Mouse (Mus musculus) ovary, postnatal 14 days (tissue): ENCODE measurements at regions not wholly inside any gene's neighbourhood (a gene's known extent, or its start where the extent isn't known, plus 50 kb on each side); places are given as distances from the start of the nearest gene placed in this dataset.
"Not testable (repeated sequence)": the region's sequence is repeated elsewhere in the genome, so short reads cannot be mapped to it uniquely, and the experiment has no call there.

Source experiments
- DNase-seq: peaks from one replicate; pipeline ENCODE4 v3.0.0; 2022; ENCODE audit warnings: low spot score

DNA sequence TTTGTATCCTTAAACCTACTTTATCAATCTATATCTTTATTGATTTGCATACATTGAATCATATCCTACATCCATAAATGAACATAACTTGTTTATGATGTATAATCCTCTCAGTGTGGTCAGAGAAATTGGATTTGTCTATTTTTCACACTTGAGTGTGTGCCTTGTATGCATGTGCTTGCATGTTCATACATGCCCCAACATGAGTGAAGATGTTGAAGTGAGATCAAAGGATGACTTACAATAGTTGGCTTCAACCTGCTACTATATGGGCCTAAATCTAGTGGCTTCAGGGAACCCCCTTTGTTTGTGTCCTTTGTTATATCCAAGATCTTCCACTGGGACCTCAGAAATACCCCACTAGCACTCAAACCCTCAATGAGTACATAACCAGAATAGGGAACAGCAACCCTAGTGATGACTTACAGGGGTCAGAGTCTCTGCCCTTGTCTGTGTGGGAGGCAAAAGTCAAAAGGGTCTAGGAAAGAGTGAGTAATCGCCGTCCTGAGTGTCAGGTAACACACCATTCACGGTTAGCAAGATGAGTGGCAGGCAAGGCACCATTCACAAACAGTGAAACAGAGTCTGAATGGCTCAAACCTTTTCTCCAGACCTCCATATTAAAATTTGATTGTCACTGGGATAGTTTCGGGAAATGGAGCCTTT lies 236.3 kb downstream of the Lpin1 start:
- no peak for DNase-seq

DNA sequence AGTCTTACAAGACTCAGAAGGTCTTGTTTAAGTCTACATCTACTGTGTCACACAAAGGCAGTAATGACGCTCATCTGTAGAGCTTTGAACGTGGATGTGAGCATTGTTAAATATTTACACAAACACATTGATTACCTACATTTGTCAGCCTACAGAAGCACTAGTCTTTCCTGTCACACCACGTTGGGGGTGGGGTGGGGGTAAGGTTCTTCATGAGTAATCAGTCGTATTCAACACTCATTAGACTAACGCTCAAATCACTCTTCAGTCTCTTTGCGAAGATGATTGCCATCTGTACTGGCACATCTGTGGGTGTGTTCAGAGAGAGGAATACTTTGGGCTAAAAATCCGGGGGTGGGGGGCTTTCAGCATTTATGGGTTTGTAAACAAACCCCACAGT lies 240.7 kb downstream of the Lpin1 start:
- DNase-seq, result no peak

DNA sequence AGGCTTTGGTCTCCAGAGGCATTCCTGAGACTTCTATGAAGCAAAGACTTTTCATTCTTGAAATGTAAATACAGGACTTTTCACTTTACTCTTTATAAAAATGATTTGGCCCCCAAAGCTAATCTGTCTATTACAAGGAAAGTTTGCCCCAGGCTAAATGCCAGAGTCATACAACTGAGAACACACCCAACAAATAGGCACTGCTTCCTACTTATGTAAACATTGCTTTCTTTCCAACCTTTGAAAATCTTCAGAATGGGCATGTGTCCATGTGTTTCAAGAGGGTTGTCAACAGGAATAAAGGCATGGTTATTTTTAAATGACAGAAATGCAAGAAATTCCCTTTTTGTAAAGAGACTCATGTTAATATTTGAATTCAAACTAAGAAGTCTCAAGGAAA lies 248.4 kb downstream of the Lpin1 start:
- DNase-seq, result no peak

DNA sequence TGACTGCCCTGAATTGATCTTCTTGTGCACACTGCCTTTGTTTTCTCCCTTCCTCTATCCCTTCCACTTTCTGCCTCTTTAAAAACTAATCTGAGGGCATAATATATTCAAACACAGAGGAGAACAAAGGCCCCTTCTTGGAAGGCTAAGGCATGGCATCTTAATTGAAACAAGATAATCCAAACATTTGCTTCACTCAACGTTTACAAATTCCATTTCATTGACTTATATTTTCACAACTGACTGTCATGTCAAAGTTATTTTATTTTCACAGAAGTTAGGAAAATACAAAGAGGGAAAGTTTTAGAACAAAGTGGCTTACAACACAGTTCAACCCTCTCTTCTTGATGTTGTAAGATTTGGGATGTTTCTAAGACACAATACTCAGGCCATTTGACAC lies 251.9 kb downstream of the Lpin1 start:
- no peak for DNase-seq

DNA sequence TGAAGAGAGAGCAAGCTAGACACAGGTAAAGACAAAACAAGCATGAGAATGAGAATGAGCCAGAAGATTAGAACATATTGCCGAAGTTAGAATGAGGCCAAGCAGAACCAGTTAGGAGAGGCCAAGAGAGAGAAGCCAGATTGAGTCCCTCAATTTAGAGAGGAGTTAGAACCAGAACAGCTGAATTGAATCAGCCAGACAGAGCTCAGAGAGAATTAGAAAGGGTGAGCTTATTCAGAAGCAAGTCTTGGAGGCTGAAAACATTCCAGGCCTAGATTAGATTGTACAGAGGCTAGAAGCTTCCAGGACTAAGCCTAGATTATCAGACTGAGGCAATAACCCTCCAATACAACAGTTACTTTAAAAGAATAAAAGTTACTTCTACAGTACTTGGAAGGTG lies 256.1 kb downstream of the Lpin1 start:
- DNase-seq, result no peak

DNA sequence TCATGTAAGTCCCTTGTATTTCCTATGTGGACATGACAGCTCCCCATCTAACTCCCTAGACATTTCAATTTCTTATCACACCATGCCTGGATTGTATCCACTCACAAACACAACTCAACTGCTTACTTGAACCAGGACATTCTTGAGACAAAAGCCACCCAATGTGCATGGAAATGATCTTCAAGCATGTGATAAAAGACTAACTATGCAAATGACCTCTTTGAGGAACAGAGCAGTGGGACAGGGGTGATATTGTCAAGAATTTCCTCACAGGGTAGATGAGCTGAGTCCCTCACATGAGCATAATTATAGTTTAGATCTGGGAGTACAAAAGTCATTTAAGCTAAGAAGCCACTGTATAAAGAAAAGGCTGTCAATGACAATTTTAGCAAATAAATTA lies 259.0 kb downstream of the Lpin1 start:
- no peak for DNase-seq

DNA sequence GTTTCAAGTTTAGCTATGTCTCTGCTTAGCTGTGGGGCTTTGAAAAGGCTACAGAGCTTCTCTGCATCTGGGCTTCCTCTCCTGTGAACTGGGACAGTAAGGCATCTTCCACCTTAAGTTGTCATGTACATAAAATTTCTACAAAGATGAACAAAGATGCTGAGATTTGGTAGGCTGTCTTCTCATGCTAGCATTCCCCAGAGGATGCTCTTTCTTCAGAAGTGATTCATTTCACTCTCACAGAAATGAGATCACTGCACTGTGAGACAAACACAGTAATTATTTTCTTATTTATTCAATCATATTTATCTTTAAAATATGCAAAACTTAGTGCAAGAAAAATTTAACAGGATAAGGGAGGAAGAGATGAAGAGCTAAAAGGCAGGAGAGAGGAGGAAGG lies 261.5 kb downstream of the Lpin1 start:
- no peak for DNase-seq

DNA sequence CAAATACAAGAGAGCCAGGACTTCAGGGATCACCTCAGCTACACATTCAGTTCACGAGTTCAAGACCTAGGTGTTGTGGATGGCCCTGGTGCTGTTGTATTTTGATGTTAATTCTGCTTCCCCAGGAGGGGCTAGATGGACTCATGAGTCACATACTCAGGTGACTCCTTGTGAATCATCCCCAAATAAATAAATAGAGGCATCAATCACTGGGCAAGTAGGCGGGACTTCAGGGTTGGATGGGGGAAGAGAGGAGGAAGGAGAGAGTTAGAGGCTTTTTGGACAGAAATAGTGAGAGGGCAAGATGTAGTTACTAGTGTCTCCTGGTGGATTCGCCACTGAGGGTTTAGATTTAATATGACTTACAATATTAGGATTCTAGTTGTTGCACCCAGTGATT lies 266.7 kb downstream of the Lpin1 start:
- DNase-seq, result no peak

DNA sequence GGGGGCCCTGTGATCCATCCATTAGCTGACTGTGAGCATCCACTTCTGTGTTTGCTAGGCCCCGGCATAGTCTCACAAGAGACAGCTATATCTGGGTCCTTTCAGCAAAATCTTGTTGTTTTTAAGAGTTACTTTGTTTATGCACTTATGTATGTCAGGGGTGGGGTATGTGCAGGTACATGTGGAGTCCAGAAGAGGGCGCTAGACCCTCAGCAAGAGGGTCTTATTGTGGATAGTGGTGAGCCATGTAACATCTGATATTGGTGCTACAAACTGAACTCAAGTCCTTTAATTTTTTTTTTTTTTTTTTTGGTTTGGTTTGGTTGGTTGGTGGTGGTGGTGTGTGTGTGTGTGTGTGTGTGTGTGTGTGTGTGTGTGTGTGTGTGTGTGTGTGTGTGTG lies 268.7 kb downstream of the Lpin1 start:
- DNase-seq, result not testable (repeated sequence)

DNA sequence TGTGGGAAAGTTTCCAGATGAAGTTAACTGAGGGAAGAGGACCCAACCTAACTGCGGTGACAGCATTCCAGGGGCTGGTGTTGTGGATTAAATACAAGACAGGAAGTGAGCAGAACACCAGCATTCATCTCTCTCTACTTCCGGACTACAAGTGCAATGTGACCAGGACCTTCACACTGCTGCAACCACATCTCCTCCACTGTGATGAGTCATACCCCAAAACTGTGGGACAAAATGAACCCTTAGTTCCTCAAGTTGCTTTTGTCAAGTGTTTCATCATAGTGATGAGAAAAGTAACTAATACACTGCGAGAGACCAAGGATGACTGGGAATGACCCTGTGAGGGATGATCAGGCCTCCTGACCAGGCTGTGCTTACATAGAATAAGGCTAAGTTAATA lies 279.3 kb downstream of the Lpin1 start:
- DNase-seq, result no peak

DNA sequence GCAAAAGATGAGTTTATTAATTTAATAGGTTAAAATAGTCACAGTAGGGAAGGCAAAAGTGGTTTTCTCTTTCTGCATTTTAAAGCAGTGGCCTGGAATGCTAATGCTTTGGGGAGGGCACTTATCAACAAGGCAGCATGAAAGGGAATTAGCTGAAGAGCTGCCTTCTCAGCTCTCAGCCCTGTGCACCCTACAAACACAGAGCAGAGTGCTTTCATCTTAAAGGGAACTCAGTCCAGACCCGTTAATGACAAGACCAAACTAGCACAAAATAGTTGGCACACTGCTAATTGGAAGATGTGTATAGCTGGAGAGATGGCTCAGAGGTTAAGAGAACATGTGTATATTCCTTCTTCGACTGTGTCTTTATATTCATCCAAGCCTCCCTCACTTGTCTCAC lies 281.6 kb downstream of the Lpin1 start:
- no peak for DNase-seq

DNA sequence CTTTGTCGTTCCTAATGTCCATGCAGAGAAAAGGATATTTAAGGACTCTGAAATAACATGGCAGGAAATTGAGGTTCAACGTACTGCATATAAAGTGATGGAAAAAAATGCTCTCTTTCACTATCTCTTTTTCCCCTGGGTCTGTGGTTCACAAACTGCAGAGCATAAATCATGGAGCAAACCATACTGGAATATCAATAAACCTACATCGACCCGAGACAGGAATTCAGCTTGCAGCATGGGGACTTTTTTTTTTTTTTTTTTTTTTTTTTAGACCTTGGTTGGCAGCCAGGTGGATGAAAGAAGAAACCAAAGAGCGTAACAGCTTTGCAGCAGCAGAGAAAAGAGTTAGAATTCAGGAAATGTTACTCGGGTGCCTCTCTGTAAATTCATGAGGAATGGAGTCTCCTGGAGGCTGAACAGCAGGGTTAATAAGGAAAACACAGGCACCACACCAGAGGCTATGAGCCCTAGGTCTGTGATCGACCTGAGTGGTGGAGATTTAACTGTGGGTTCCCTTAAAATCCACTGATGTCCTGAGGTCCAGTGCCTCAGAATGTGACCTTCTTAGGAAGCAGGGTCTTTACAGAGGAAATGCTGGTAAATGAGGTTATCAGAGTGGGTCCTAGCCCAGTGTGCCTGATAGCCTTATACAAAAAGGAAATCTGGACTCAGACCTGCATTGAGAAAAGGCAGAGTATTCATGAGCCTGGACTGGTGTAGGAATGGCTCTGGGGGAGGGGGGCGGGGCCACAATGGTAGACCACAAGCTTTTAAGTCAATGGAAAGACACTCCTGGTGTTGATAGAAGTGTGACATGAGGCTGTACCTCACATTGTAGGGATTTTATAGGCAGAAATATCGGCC lies 290.0 kb downstream of the Lpin1 start:
- no peak for DNase-seq

DNA sequence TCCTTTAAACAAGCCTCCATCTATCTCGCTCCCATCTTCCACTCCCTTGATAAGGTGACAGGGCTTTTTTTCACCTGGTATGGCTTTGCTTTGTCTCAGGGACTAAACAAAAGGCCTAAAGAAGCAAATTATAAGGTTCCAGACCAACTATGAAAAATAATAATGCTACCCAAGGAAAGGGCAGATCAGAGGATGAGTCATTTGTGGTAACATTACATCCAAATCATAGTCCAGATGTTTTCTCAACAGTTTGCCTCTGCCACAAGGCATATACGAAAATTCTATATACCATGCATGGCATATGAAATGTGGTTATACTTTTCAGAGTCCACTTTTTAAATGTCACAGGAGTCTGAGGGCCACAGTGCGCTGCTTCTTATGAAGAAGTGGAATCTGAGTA lies 302.7 kb downstream of the Lpin1 start:
- no peak for DNase-seq

DNA sequence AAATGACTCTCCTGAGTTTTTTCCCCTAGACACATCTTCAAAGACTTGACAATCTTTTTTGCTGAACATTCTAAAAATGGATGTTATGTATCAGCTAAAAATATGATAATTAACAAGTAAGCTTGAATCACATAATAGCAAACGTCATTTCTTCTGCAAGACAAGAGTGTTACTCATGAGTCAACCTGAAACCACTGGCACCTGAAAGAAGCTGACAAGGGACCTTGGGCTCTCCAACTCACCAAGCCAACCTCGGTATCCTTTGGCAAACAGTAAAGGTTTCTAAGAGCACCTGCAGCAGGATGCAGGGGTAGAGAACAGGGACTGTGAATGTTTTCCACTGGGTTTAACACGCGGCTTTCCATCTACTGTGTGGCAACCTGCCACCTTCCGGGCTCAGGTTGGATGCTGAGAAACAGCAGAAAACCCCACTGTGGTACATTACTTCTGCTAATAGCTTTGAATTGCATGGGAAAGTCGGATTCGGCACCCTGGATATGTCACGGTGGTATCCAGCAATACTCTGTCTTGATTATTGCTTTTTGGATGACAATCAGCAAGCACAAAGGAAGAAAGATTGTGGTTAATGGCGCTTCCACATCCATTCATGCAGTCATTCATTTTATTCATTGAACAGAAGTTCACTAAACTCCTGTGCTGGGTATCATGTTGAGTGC lies 305.9 kb downstream of the Lpin1 start:
- DNase-seq, result no peak

DNA sequence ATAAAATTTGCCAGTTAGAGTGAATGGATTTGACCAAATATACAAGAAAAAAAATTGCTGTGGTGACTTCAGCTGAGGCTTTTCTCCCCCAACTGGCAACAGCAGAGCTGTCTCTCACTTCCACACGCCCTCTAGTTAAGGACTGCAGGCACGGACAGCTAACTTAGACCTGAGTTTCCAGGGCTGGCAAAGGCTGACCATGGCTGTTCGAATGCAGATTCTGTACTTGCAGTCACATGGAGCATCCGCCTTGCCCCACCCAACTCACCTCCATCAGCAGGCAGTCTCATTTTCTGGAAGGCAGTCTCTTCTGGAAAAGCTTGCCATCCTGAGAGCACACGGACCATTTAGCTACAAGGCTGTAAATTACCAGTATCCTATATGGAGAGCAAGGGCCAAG lies 325.7 kb downstream of the Lpin1 start:
- no peak for DNase-seq

DNA sequence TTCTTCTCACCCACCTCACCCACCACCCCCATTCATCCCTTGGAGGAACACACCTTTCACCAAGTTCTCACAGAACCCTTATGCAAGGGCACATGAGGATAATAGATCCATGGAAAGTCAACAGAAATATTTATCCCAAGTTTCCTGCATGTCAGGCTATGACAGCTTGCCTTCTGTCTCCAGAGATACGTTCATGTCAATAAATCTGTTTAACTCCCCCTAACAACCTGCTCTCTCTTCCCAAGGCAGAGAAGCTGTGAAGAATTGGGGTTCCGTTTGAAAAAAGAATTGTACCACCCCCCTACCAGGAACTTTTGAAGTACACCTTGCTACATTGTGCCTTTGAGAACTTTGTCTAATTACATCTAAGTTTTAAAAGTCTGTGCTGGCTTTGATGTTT lies 331.6 kb downstream of the Lpin1 start:
- no peak for DNase-seq

DNA sequence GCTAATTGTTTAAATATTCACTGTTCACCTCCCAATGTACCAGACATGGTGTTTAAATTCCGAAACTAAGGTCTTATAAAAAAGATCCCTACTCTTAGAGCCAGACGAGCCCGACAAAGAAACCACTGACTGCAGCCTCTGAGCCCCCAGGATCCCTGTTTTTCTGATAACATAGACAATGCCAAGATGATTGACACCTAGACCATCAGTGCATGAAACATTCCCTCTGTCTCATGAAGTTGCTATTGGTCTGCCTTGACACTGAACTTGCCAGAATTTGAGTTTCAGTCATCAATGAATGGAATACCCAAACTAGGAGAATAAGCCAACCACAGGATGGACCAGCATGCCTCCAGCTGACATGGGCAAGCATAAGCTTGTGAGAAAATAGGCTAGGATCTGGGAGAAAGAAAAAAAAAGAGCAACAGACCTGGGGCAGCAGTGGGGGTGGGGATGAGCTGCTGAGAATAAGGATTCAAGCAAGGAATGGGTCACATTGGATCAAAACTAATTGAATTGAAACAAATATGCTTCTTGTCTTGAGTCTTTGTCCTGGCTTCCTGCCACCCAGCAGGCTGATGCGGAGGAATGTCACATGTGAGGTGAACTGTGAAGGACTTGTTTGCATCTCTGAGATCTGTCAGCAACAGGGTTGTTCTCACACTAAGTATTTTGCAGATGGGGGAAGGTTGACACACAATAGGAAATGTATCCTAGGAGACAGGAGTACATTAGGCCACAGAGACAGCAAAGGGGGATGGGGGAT lies 333.0 kb downstream of the Lpin1 start:
- no peak for DNase-seq

DNA sequence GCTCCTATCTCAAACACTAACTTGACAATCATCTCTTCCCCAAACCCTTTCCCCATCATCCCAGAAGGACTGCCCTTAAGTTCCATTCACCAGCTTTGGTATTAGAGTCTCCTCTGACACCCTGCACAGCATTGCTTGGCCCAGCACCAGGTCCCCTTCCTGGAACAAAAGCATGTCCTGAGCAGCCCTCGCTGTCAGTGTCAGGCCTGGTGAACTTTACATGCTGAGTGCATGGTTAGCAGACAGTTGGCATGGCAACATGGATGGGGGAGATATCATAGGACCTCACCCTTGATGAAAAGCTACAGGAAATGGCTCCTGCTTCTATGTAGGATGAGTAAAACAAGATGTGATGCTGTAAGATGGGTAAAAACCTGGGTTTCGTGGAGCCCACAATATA lies 333.6 kb downstream of the Lpin1 start:
- no peak for DNase-seq

DNA sequence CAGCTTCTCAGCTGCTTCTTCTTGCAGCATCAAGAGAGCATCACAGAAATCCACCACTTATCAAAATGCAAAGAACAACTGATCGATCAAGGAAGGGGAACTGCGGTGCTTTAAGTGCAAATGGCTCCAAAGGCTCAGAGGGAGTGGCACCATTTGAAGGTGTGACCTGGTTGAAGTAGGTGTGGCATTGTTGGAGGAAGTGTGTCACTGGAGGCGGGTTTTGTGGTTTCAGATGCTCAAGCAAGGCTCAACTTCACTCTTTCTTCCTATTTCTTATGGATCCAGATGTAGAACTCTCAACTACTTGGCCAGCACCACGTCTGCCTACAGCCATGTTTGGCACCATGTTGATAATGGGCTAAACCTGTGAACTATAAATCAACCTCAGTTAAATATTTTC lies 334.5 kb downstream of the Lpin1 start:
- DNase-seq, result no peak

DNA sequence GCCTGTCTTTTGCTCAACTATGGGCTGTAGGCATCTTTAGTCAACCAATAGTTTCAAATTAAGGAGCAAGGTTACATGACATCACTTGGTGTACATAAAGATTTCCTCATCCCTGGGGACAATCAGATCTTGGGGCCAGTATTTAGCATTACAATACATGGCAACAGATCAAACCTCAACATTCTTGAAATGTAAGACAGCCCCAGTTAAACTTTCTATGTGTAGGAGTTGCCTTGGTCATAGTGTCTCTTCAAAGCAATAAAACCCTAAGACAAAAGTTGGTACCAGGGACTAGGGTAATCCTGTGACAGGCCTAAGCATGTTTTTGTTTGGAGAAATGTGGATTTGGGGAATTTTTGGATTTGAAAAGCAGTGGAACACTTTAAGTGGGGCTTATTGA lies 338.3 kb downstream of the Lpin1 start:
- DNase-seq, result no peak

DNA sequence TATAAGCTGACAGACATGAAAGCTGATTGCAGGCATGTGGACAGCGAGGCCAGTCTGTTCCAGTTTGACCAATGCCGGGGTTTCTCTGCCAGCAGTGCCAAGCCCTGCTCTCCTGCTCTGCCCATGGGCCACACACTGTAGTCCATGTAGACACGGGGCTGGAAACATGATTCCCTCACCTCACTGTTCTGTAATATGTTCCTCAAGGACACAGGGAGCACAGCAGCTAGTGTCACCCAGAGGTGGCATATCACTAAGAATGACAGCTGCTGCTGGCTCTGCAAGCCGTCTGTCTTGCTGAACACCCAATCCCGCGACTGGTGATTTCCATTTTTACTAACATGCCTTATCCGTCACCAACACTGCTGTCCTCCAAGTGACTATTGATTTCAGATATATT lies 339.9 kb downstream of the Lpin1 start:
- no peak for DNase-seq

DNA sequence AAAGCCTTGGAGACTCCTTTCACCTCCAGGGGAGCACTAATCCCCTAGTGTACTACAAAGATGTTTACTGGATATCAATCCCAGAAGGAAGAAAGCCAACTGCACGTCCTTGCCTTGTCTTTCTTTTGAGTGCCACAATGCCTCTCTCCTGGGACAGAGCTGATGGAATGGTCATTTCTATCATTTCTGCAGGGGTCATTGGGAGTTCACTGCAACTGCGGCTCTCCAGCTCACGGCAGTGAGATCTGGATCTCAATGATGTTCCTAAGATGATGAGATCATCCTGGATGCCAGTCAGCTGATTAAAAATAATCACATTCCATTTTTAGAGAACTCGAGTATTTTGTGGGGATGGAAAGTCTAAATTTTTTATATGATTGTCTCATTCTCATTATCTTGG lies 341.1 kb downstream of the Lpin1 start:
- no peak for DNase-seq
